Mouse (Mus musculus) embryonic facial prominence, embryonic 11.5 days (tissue): ENCODE data around the gene Hist1h2be. TPM values are rescaled to one million over a fixed set of nuclear protein-coding genes. Genes with fewer than 3 reads are reported as not detected.
"Not testable (repeated sequence)": the region's sequence is repeated elsewhere in the genome, so short reads cannot be mapped to it uniquely, and the experiment has no call there.

ENCODE experiments used
- ATAC-seq: fragments of 200-750 bp; cut with Nextera tagmentation; replicated peaks from 2 replicates; pipeline ENCODE4 v1.8.0; 2017; ENCODE audit warnings: low read depth; ENCODE audit not compliant: insufficient number of reproducible peaks, low FRiP score, low TSS enrichment
- DNase-seq: peaks from one replicate; pipeline ENCODE4 v3.0.0-alpha.2; 2015; ENCODE audit warnings: low spot score
- H3K27ac ChIP-seq: fragments of 300-500 bp; sonication (generic); replicated peaks from 2 replicates; pipeline ENCODE4 v1.5.1; 2014; ENCODE audit warnings: mild to moderate bottlenecking, low read depth, low read length, control low read depth
- H3K27me3 ChIP-seq: fragments of 300-500 bp; sonication (generic); 2 replicates; pipeline ENCODE4 v1.6.1; 2014; ENCODE audit warnings: mild to moderate bottlenecking, low read length, moderate library complexity, mixed read lengths; ENCODE audit not compliant: control insufficient read depth, insufficient read depth
- H3K36me3 ChIP-seq: fragments of 300-500 bp; sonication (generic); replicated peaks from 2 replicates; pipeline ENCODE4 v1.6.1; 2014; ENCODE audit warnings: low read depth, mild to moderate bottlenecking, low read length, moderate library complexity, mixed read lengths; ENCODE audit not compliant: control insufficient read depth, insufficient read depth
- H3K4me1 ChIP-seq: fragments of 300-500 bp; sonication (generic); 2 replicates; pipeline ENCODE4 v1.6.1; 2014; ENCODE audit warnings: low read length, mixed read lengths; ENCODE audit not compliant: control insufficient read depth, insufficient read depth
- H3K4me2 ChIP-seq: fragments of 300-500 bp; sonication (generic); 2 replicates; pipeline ENCODE4 v1.6.1; 2014; ENCODE audit warnings: low read depth, mild to moderate bottlenecking, control low read depth, low read length, moderate library complexity
- H3K4me3 ChIP-seq: fragments of 300-500 bp; sonication (generic); 2 replicates; pipeline ENCODE4 v1.5.1; 2014; ENCODE audit warnings: low read depth, low read length, control low read depth
- H3K9ac ChIP-seq: fragments of 300-500 bp; sonication (generic); replicated peaks from 2 replicates; pipeline ENCODE4 v1.6.1; 2014; ENCODE audit warnings: mild to moderate bottlenecking, control low read depth, low read length
- H3K9me3 ChIP-seq: fragments of 300-500 bp; sonication (generic); replicated peaks from 2 replicates; pipeline ENCODE4 v1.6.1; 2016; ENCODE audit warnings: mild to moderate bottlenecking, low read length, inconsistent platforms, mixed read lengths; ENCODE audit not compliant: control insufficient read depth
- WGBS: fragments of 180-500 bp; shearing (Covaris S2); extraction: QIAGEN DNeasy Blood & Tissue Kit; methylation state at CpG from one replicate; pipeline ENCODE4 v1.1.7; 2014; 5-methylcytosine and 5-hydroxymethylcytosine counted together
- microRNA-seq: library from miRNA; unstranded; fragments of <30 nt; microRNA quantifications from one replicate; pipeline ENCODE4, GENCODE M21; 2016; ENCODE audit warnings: borderline number of aligned reads
- polyA plus RNA-seq: library from polyadenylated mRNA; unstranded; fragments of >200 nt; fragmentation: Nextera tagmentation; extraction: Ambion mirVana; gene quantifications from 2 replicates; pipeline ENCODE4 v1.2.1, GENCODE M21; 2014

Gene Hist1h2be
- polyA plus RNA-seq, 1 experiment from 2014 or later: 2.1 TPM

GRCm38 (mm10) chr13:23536076-23536822 lies 84.7 kb downstream of the Hist1h2be start:
- peak; percentile 63 for DNase-seq
- peak overlapping the region; percentile 97 for H3K27ac ChIP-seq
- ATAC-seq: no peak
- H3K36me3 ChIP-seq: no peaks in the 10 kb centered on the region
- H3K4me3 ChIP-seq: peak overlapping the region; percentile 56
- no peaks in the 10 kb centered on the region for H3K27me3 ChIP-seq
- peak overlapping the region; percentile 71 for H3K9ac ChIP-seq
- no peaks in the 10 kb centered on the region for H3K9me3 ChIP-seq
- H3K4me2 ChIP-seq: peak overlapping the region; percentile 66
- H3K4me1 ChIP-seq: no peaks in the 10 kb centered on the region
- WGBS: 18% methylated on average over 7 of the region's 7 CpGs

- peak; percentile 96 for DNase-seq
- H3K36me3 ChIP-seq, H3K4me1 ChIP-seq, H3K27me3 ChIP-seq, H3K9me3 ChIP-seq: not testable (repeated sequence)
- H3K4me2 ChIP-seq: peak within 1 kb of the TSS; percentile 69
- 0% methylated on average over 42 of the region's 62 CpGs for WGBS
- peak within 1 kb of the TSS; percentile 56 for H3K4me3 ChIP-seq
- peak; percentile 92 for ATAC-seq
- H3K27ac ChIP-seq: peak within 1 kb of the TSS; percentile 97
- H3K9ac ChIP-seq: peak within 1 kb of the TSS; percentile 79
Observed at GRCm38 (mm10) chr13:23535137-23536075, 85.5 kb downstream of the Hist1h2be start, which contains the start of gene Hist1h3g. Hist1h3g (plus strand) TSS chr13:23535422.

- DNase-seq: peak; percentile 77
Observed at GRCm38 (mm10) chr13:23534368-23535131, 86.4 kb downstream of the Hist1h2be start.

More at GRCm38 (mm10) chr13:23534368-23535131, 86.4 kb downstream of the Hist1h2be start:
- 0 out of 2 replicates have a peak, but pooled peaks have one; percentile 0 for ATAC-seq
- H3K27me3 ChIP-seq: no peaks in the 10 kb centered on the region
- peak overlapping the region; percentile 69 for H3K4me2 ChIP-seq
- no peaks in the 10 kb centered on the region for H3K36me3 ChIP-seq
- peak overlapping the region; percentile 97 for H3K27ac ChIP-seq
- no peaks in the 10 kb centered on the region for H3K4me1 ChIP-seq
- no peaks in the 10 kb centered on the region for H3K9me3 ChIP-seq
- peak overlapping the region; percentile 79 for H3K9ac ChIP-seq
- WGBS: under 1% methylated on average over 15 of the region's 15 CpGs
- H3K4me3 ChIP-seq: peak overlapping the region; percentile 56

Small RNAs within 50 kb of the gene (microRNA-seq; reads per million reads assigned to microRNA genes)
- gene Gm44297 (not detected), gene Gm44359 (not detected), gene Gm44394 (not detected)

Other genes with a start within 250 kb of the Hist1h2be start
- gene Abt1, start 197.3 kb downstream of the Hist1h2be start, polyA plus RNA-seq: 15.0 and 16.2 TPM in 2 replicates
- 0.24 and 0.35 TPM in 2 replicates for gene Btn1a1, start 155.2 kb downstream of the Hist1h2be start, polyA plus RNA-seq
- 1.1 and 1.4 TPM in 2 replicates for gene Btn2a2, start 132.3 kb downstream of the Hist1h2be start, polyA plus RNA-seq
- gene Hist1h4h, start 90.1 kb downstream of the Hist1h2be start, polyA plus RNA-seq: 3.5 and 5.0 TPM in 2 replicates
- gene Hist1h2af, start 87.2 kb downstream of the Hist1h2be start, polyA plus RNA-seq: 7.8 and 7.9 TPM in 2 replicates
- 6.1 and 7.8 TPM in 2 replicates for gene Hist1h3g, start 85.7 kb downstream of the Hist1h2be start, polyA plus RNA-seq
- gene Hist1h2bh, start 77.7 kb downstream of the Hist1h2be start, polyA plus RNA-seq: 0.67 and 1.3 TPM in 2 replicates
- gene Hist1h3f, start 77.1 kb downstream of the Hist1h2be start, polyA plus RNA-seq: 1.2 and 1.5 TPM in 2 replicates
- 1.3 TPM in 1 of 2 replicates, not detected in the other for gene Hist1h4f, start 69.5 kb downstream of the Hist1h2be start, polyA plus RNA-seq
- gene Hist1h1d, start 67.9 kb downstream of the Hist1h2be start, polyA plus RNA-seq: 0.53 and 0.71 TPM in 2 replicates
- gene Hist1h3e, start 58.8 kb downstream of the Hist1h2be start, polyA plus RNA-seq: 9.0 and 12.1 TPM in 2 replicates
- gene Hist1h2ae, start 49.9 kb downstream of the Hist1h2be start, polyA plus RNA-seq: 78.4 and 99.4 TPM in 2 replicates
- gene Hist1h2bg, start 49.7 kb downstream of the Hist1h2be start, polyA plus RNA-seq: 8.4 and 8.6 TPM in 2 replicates
- 4.1 and 4.9 TPM in 2 replicates for gene Hist1h2bf, start 46.9 kb downstream of the Hist1h2be start, polyA plus RNA-seq
- gene Hist1h2ad, start 46.7 kb downstream of the Hist1h2be start, polyA plus RNA-seq: 2.1 and 3.8 TPM in 2 replicates
- gene Hist1h3d, start 45.4 kb downstream of the Hist1h2be start, polyA plus RNA-seq: 10.2 and 11.3 TPM in 2 replicates
- gene Hist1h4d, start 39.5 kb downstream of the Hist1h2be start, polyA plus RNA-seq: 115 and 122 TPM in 2 replicates
- 23.0 and 24.4 TPM in 2 replicates for gene Hist1h1e, start 1.4 kb upstream of the Hist1h2be start, polyA plus RNA-seq
- gene Hist1h2ac, start 62.8 kb upstream of the Hist1h2be start, polyA plus RNA-seq: 1.4 and 2.2 TPM in 2 replicates
- gene Hist1h2bc, start 63.1 kb upstream of the Hist1h2be start, polyA plus RNA-seq: 25.1 and 27.3 TPM in 2 replicates
- not detected in 2 replicates for gene Hist1h1t, start 74.7 kb upstream of the Hist1h2be start, polyA plus RNA-seq
- gene Hist1h4c, start 77.3 kb upstream of the Hist1h2be start, polyA plus RNA-seq: 6.1 TPM in 2 replicates
- gene Hfe, start 89.7 kb upstream of the Hist1h2be start, polyA plus RNA-seq: 4.3 and 4.6 TPM in 2 replicates
- 18.8 and 19.7 TPM in 2 replicates for gene Hist1h1c, start 117.7 kb upstream of the Hist1h2be start, polyA plus RNA-seq
- 15.5 and 18.1 TPM in 2 replicates for gene Hist1h3c, start 124.5 kb upstream of the Hist1h2be start, polyA plus RNA-seq
- gene Hist1h2bb, start 125.6 kb upstream of the Hist1h2be start, polyA plus RNA-seq: 2.6 and 2.9 TPM in 2 replicates
- gene Hist1h2ab, start 130.0 kb upstream of the Hist1h2be start, polyA plus RNA-seq: 48.1 and 54.7 TPM in 2 replicates
- gene Hist1h3b, start 131.1 kb upstream of the Hist1h2be start, polyA plus RNA-seq: 8.3 and 10.5 TPM in 2 replicates
- 7.4 and 10.1 TPM in 2 replicates for gene Hist1h4b, start 135.9 kb upstream of the Hist1h2be start, polyA plus RNA-seq
- gene Hist1h4a, start 140.1 kb upstream of the Hist1h2be start, polyA plus RNA-seq: not detected in 2 replicates
- 4.0 and 4.3 TPM in 2 replicates for gene Hist1h3a, start 141.3 kb upstream of the Hist1h2be start, polyA plus RNA-seq
- 4.5 and 5.0 TPM in 2 replicates for gene Hist1h1a, start 142.5 kb upstream of the Hist1h2be start, polyA plus RNA-seq
- gene Trim38, start 148.8 kb upstream of the Hist1h2be start, polyA plus RNA-seq: 0.18 TPM in 1 of 2 replicates, not detected in the other
- gene Slc17a2, start 185.9 kb upstream of the Hist1h2be start, polyA plus RNA-seq: not detected in 2 replicates
- gene Slc17a3, start 218.3 kb upstream of the Hist1h2be start, polyA plus RNA-seq: not detected in 2 replicates
- gene Slc17a1, start 246.6 kb upstream of the Hist1h2be start, polyA plus RNA-seq: not detected in 2 replicates